Mouse (Mus musculus) stomach, embryonic 16.5 days (tissue): ENCODE data around the gene Tmem204. TPM values are rescaled to one million over a fixed set of nuclear protein-coding genes. Genes with fewer than 3 reads are reported as not detected.

Experiments used
- ATAC-seq: fragments of 200-750 bp; cut with Nextera tagmentation; 2 replicates; pipeline ENCODE4 v1.8.0; 2017; ENCODE audit warnings: moderate number of reproducible peaks, moderate TSS enrichment; ENCODE audit not compliant: insufficient read depth, low FRiP score
- H3K27ac ChIP-seq: fragments of 300-500 bp; sonication (generic); 2 replicates; pipeline ENCODE4 v1.5.1; 2014; ENCODE audit warnings: low read length
- H3K27me3 ChIP-seq: fragments of 300-500 bp; sonication (generic); 2 replicates; pipeline ENCODE4 v1.6.1; 2014; ENCODE audit warnings: low read length, control low read depth, mixed read lengths; ENCODE audit not compliant: control insufficient read depth, insufficient read depth
- H3K36me3 ChIP-seq: fragments of 300-500 bp; sonication (generic); 2 replicates; pipeline ENCODE4 v1.6.1; 2014; ENCODE audit warnings: low read length; ENCODE audit not compliant: control insufficient read depth, insufficient read depth
- H3K4me1 ChIP-seq: fragments of 300-500 bp; sonication (generic); 2 replicates; pipeline ENCODE4 v1.6.1; 2014; ENCODE audit warnings: low read length, control low read depth, mixed read lengths; ENCODE audit not compliant: control insufficient read depth, insufficient read depth
- H3K4me2 ChIP-seq: fragments of 300-500 bp; sonication (generic); 2 replicates; pipeline ENCODE4 v1.6.1; 2014; ENCODE audit warnings: low read depth, low read length, mixed read lengths
- H3K4me3 ChIP-seq: fragments of 300-500 bp; sonication (generic); replicated peaks from 2 replicates; pipeline ENCODE4 v1.5.1; 2014; ENCODE audit warnings: mild to moderate bottlenecking, low read length
- H3K9ac ChIP-seq: fragments of 300-500 bp; sonication (generic); 2 replicates; pipeline ENCODE4 v1.6.1; 2014; ENCODE audit warnings: low read length
- H3K9me3 ChIP-seq: fragments of 300-500 bp; sonication (generic); replicated peaks from 2 replicates; pipeline ENCODE4 v1.6.1; 2016; ENCODE audit warnings: low read length, control low read depth; ENCODE audit not compliant: control insufficient read depth
- WGBS: fragments of 180-500 bp; shearing (Covaris S2); extraction: QIAGEN DNeasy Blood & Tissue Kit; methylation state at CpG from one replicate; pipeline ENCODE4 v1.1.7; 2014; 5-methylcytosine and 5-hydroxymethylcytosine counted together
- polyA plus RNA-seq: library from polyadenylated mRNA; unstranded; fragments of >200 nt; fragmentation: Nextera tagmentation; extraction: Ambion mirVana; gene quantifications from 2 replicates; pipeline ENCODE4 v1.2.1, GENCODE M21; 2015

The Tmem204 gene
- polyA plus RNA-seq, 1 experiment from 2014 or later = 24.1 TPM

DNA sequence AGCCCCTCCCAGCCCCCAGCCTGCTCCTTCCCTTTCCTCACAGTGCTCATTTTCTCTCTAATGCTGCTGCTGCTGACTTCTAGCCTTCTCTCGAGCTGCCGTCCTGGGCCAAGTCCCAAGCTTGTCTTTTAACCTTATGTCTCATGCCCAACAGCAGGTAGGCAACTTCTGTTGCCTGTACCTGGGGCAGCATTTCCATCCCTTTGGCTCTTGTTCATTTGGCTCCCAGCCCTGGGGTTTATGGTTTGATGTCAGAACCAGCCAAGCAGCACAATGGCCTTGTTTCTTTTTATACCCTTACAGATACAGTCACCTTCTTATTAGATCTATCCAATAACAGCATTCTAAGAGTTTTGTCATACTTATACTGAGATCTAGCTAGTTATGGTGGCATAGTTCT is 12.8 kb upstream of the Tmem204 start:
- 90% methylated on average over 2 of the region's 2 CpGs for WGBS

GRCm38 (mm10) chr17:25090450-25090849 is 7.1 kb upstream of the Tmem204 start:
- Histone ChIP-seq H3K4me2 (no peak overlapping the region), H3K9ac (no peak overlapping the region), H3K36me3 (no peaks in the 10 kb centered on the region; the same call in 1 of the 2 replicates), H3K27ac (no peak overlapping the region), H3K27me3 (no peaks in the 10 kb centered on the region), H3K4me3 (no peak overlapping the region), H3K4me1 (no peaks in the 10 kb centered on the region), H3K9me3 (no peaks in the 10 kb centered on the region)
- 88% methylated on average over 10 of the region's 10 CpGs for WGBS
- ATAC-seq = no peak

More for the DNA sequence above, 12.8 kb upstream of the Tmem204 start:
- no peaks in the 10 kb centered on the region for H3K4me1 ChIP-seq
- no peak for ATAC-seq
- H3K4me3 ChIP-seq = no peak overlapping the region
- no peaks in the 10 kb centered on the region for H3K27me3 ChIP-seq
- H3K9me3 ChIP-seq = no peaks in the 10 kb centered on the region
- H3K4me2 ChIP-seq = no peak overlapping the region
- H3K9ac ChIP-seq = no peak overlapping the region
- H3K36me3 ChIP-seq = peaks cover 5% of the 10 kb centered on the region; the same call in 1 of the 2 replicates
- H3K27ac ChIP-seq = no peak overlapping the region

DNA sequence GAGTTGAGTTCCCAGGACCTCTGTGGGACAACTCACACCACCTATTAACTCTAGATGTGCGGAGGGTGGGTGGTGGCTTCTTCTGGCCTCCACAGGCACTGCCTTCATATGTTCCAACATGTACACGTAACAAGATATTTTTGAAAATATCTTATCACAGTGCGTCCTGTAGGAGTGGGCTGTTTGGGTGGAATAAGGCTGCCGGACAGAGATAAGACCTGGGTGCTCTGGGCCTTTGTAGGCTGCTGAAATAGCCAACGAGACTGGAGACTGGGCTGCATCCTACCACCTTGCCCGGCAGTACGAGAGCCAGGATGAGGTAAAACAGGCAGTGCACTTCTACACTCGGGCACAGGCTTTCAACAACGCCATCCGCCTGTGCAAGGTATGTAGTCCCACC is 5.8 kb upstream of the Tmem204 start:
- Histone ChIP-seq H3K9ac (no peak overlapping the region), H3K4me1 (peaks cover 7% of the 10 kb centered on the region; the same call in 1 of the 2 replicates), H3K36me3 (no peaks in the 10 kb centered on the region; the same call in 1 of the 2 replicates), H3K27me3 (no peaks in the 10 kb centered on the region), H3K4me3 (no peak overlapping the region), H3K27ac (no peak overlapping the region), H3K9me3 (no peaks in the 10 kb centered on the region), H3K4me2 (no peak overlapping the region)
- ATAC-seq = peak; percentile 59
- 85% methylated on average over 10 of the region's 10 CpGs for WGBS

GRCm38 (mm10) chr17:25086724-25087123 is 3.3 kb upstream of the Tmem204 start:
- Histone ChIP-seq H3K4me2 (no peak overlapping the region), H3K36me3 (no peaks in the 10 kb centered on the region; the same call in 1 of the 2 replicates), H3K9ac (no peak overlapping the region), H3K27me3 (no peaks in the 10 kb centered on the region), H3K4me1 (peaks cover 27% of the 10 kb centered on the region), H3K27ac (no peak overlapping the region), H3K9me3 (no peaks in the 10 kb centered on the region), H3K4me3 (no peak overlapping the region)
- WGBS = 83% methylated on average over 7 of the region's 7 CpGs
- no peak for ATAC-seq

GRCm38 (mm10) chr17:25084835-25085385 is 1.5 kb upstream of the Tmem204 start:
- ATAC-seq = no peak

DNA sequence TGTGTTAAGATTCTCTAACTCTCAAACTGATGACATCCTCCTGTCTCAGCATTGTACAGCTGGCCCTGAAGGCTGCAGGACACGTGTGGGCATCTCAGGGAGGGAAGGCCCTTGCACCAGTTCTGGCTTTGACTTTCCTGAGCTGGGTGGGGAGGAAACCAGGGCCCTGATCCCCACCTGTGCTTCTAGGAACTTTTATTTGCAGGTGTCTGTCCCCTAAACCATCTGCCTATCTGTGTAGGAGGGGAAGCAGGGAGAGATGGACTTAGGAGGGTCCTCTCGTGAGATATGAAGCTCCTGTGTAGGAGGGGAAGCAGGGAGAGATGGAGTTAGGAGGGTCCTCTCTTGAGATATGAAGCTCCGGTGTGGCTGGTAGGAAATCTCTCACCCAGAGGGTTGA is 504 bp downstream of the Tmem204 start:
- peaks cover 41% of the 10 kb centered on the region for H3K4me1 ChIP-seq
- H3K36me3 ChIP-seq = no peaks in the 10 kb centered on the region; the same call in 1 of the 2 replicates
- H3K27ac ChIP-seq = peak overlapping the region; percentile 97
- WGBS = 41% methylated on average over 3 of the region's 3 CpGs
- no peak for ATAC-seq
- H3K4me3 ChIP-seq = no peak overlapping the region
- H3K27me3 ChIP-seq = no peaks in the 10 kb centered on the region
- H3K9ac ChIP-seq = peak overlapping the region; percentile 38; the same call in 1 of the 2 replicates
- H3K9me3 ChIP-seq = no peaks in the 10 kb centered on the region
- H3K4me2 ChIP-seq = peak overlapping the region; percentile 16

More at GRCm38 (mm10) chr17:25084835-25085385, 1.5 kb upstream of the Tmem204 start:
- Histone ChIP-seq H3K27me3 (no peaks in the 10 kb centered on the region), H3K9ac (no peak overlapping the region), H3K4me3 (no peak overlapping the region), H3K4me1 (peaks cover 33% of the 10 kb centered on the region), H3K36me3 (no peaks in the 10 kb centered on the region; the same call in 1 of the 2 replicates), H3K9me3 (no peaks in the 10 kb centered on the region), H3K4me2 (no peak overlapping the region), H3K27ac (peak overlapping the region; percentile 97)
- 70% methylated on average over 13 of the region's 13 CpGs for WGBS

- Histone ChIP-seq H3K9me3 (no peaks in the 10 kb centered on the region), H3K4me3 (no peak overlapping the region), H3K27ac (peak overlapping the region; percentile 97), H3K9ac (0 out of 2 replicates have a peak overlapping the region, but pooled peaks have one; percentile 18), H3K4me1 (peaks cover 42% of the 10 kb centered on the region), H3K36me3 (no peaks in the 10 kb centered on the region), H3K27me3 (no peaks in the 10 kb centered on the region), H3K4me2 (peak overlapping the region; percentile 16; the same call in 1 of the 2 replicates)
- ATAC-seq = peak; percentile 59
- 33% methylated on average over 14 of the region's 14 CpGs for WGBS
Observed at GRCm38 (mm10) chr17:25082081-25082847, 1.1 kb downstream of the Tmem204 start.

DNA sequence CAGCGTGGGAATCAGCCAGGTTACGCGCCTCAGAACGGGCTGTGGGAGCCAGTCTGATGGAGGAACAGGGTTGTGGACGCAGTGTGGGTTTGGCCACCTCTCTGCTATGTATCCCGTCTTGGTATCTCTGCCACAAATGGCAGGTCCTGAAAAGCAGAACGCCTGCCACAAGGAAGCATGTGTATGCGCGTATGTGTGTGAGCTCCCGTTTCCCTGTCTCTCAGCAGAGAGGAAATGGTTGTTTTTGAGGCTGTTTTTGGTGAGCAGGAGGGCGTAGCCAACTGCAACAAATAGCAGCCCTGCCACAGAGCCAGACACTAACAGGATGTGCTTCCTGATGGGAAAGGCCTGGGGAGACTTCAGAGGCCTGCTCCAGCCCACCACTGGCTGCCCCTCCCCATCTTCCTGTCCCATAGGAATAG is 2.4 kb downstream of the Tmem204 start:
- WGBS = 59% methylated on average over 11 of the region's 11 CpGs
- H3K4me3 ChIP-seq = peak overlapping the region; percentile 43
- no peaks in the 10 kb centered on the region for H3K9me3 ChIP-seq
- no peak for ATAC-seq
- peak overlapping the region; percentile 69 for H3K9ac ChIP-seq
- peaks cover 42% of the 10 kb centered on the region for H3K4me1 ChIP-seq
- H3K4me2 ChIP-seq = peak overlapping the region; percentile 41
- peak overlapping the region; percentile 97 for H3K27ac ChIP-seq
- no peaks in the 10 kb centered on the region for H3K36me3 ChIP-seq
- no peaks in the 10 kb centered on the region for H3K27me3 ChIP-seq

DNA sequence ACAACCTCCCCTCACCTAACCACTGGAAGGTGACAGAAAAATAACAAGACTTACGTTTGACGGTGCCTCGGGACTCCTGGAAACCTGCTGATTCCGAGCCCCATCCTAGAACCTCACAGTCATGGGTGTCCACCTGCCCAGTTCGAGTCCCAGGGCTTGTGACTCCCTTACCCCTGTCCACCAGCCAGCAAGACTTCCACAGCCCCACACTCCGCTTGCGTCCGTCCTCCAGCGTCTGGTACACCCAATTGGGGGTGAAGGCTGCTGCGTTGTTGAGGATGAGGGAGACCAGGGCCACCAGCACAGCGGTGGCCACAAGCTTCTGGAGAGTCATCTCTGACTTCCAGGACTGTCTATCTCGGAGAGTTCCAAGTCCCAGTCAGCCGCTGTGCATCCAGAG is 3.2 kb downstream of the Tmem204 start:
- Histone ChIP-seq H3K4me2 (peak overlapping the region; percentile 41), H3K9me3 (no peaks in the 10 kb centered on the region), H3K27me3 (no peaks in the 10 kb centered on the region), H3K4me1 (peaks cover 42% of the 10 kb centered on the region), H3K9ac (peak overlapping the region; percentile 69), H3K27ac (peak overlapping the region; percentile 97), H3K4me3 (peak overlapping the region; percentile 43), H3K36me3 (no peaks in the 10 kb centered on the region)
- WGBS = 79% methylated on average over 13 of the region's 13 CpGs
- ATAC-seq = no peak
